Mouse (Mus musculus): ENCODE results near the gene Med15. TPM values are rescaled to one million over a fixed set of nuclear protein-coding genes. Genes with fewer than 3 reads are reported as not detected.

Med15 gene
- polyA plus RNA-seq (2014; fragmentation: Illumina TruSeq; extraction: RNeasy Lipid Tissue Mini Kit (QIAGEN cat#74804); ENCODE audit: low read depth, low replicate concordance): 9.5 TPM

DNA sequence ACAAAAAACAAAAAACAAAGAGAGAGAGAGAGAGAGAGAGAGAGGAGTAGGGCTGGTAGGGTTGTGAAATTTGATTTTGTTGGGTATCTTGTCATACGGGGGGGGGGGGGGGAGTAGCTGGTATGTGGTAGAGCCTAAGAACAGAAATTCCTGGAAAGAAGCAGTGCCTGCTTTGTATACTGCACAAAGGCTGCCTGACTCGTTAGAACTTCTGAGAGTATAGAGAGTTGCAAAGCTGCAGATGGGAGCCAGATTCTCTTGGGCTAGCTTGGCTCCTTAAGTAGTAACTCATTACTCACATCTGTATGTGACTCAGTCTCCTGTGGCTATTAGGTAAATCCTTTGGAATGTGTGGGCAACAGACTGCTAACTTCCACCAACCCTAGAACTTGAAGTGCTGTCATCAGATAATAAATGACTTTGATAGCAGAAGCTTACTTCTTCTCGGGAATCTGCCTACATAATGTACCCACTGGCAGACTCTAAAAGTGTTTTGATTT is at the start of gene Med15:
TSS of gene Med15 (minus strand) at position 51 of the 500 bp plus-strand sequence.

GRCm38 (mm10) chr16:17759344-17759773 is 26.7 kb upstream of the Med15 start, which contains the start of gene Klhl22:
TSS of gene Klhl22 (plus strand) at chr16:17759618.

DNA sequence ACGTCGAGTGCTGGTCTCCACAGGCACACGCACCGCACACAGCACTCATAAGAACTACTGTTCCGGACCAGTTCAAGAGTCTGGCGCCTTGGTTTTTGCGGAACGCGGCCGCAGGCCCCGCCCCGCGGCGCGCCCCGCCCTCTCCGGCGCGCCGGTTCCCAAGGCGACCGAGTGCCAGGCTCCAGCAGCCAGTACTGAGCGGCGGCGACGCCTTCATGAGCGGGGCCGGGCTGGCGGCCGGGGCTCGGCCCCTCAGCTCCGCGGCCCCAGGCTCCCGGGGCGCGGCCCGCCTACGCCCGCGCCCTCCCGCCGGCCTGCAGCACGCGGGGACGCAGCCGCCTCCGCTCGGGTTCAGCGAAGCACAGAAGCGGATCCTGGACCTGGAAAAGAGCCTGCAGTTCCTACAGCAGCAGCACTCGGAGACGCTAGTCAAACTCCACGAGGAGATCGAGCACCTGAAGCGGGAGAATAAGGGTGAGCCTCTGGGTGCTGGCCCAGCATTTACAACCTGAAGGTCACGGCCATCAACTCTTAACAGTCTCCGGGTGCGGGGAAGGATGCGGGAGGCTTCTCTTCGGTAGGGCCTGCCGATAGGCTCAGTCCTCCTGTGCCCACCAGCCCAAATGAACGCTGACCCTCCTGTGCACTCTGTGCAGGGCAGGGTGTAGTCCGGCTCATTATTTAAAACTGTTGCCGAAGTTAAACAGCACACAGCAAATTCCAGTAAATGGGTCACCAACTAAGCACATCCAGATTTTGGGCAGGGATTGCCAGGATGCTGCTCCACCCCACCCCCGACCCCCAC is 86.2 kb downstream of the Med15 start, which contains the start of gene Ccdc74a:
TSS of gene Ccdc74a (plus strand) at position 161 of the 805 bp plus-strand sequence.

DNA sequence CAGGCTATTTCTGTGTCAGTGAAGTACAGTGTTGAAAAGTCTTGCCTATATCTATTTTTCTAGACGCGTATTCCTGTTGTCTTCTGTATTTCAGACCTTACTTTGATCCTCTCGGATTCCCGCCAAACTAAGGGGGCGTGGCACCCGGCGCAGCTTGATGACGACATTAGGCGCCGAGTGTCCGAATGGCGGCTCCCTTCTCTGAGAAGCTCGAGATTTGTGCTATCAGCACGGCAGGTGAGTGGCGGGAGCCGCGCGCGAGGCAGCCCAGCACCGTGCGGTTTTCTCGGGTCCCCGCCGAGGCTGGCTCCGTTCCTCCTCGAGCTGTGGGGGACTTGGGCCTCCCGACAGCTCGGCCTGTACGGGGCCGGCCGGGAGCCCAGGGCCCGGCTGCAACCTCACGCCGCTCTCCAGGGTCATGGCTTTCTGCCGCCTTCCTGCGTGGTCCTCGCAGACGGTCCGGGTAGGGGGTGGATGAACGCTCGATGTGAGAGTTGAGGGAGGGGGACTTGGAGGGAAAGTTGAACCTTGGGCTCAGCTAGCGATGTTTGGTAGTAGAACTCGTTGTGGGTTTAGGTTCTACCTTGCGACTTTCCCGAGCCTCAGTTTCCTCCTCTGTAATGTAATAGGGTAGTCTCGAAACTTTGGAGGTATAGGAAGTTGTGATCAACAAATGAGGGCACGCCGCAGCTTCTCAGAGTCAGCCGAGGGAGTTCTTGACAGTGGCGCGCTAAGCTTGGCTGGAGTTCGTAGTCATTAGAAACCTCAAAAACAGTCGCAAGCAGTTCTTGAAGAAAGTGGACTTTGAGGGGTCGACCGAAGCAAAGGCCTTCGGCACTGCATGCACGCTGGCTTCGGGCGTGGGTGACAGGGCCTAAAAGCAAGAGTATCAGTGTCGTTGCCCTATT is 113.2 kb downstream of the Med15 start, which contains the start of gene Smpd4:
TSS of gene Smpd4 (plus strand) at position 157 of the 908 bp plus-strand sequence.

Other genes starting within 250 kb of the Med15 start
- gene Aifm3, start 243.3 kb downstream of the Med15 start, polyA plus RNA-seq (2014; fragmentation: Illumina TruSeq; extraction: RNeasy Lipid Tissue Mini Kit (QIAGEN cat#74804); ENCODE audit: low read depth, low replicate concordance): 0.34 TPM
- 7.8 TPM for gene Lztr1, start 224.2 kb downstream of the Med15 start, polyA plus RNA-seq (2014; fragmentation: Illumina TruSeq; extraction: RNeasy Lipid Tissue Mini Kit (QIAGEN cat#74804); ENCODE audit: low read depth, low replicate concordance)
- gene Thap7, start 201.8 kb downstream of the Med15 start, polyA plus RNA-seq (2014; fragmentation: Illumina TruSeq; extraction: RNeasy Lipid Tissue Mini Kit (QIAGEN cat#74804); ENCODE audit: low read depth, low replicate concordance): 3.6 TPM
- 0.31 TPM for gene Lrrc74b, start 171.6 kb downstream of the Med15 start, polyA plus RNA-seq (2014; fragmentation: Illumina TruSeq; extraction: RNeasy Lipid Tissue Mini Kit (QIAGEN cat#74804); ENCODE audit: low read depth, low replicate concordance)
- 0.21 TPM for gene P2rx6, start 171.0 kb downstream of the Med15 start, polyA plus RNA-seq (2014; fragmentation: Illumina TruSeq; extraction: RNeasy Lipid Tissue Mini Kit (QIAGEN cat#74804); ENCODE audit: low read depth, low replicate concordance)
- 0.81 TPM for gene Slc7a4, start 149.7 kb downstream of the Med15 start, polyA plus RNA-seq (2014; fragmentation: Illumina TruSeq; extraction: RNeasy Lipid Tissue Mini Kit (QIAGEN cat#74804); ENCODE audit: low read depth, low replicate concordance)
- 70.4 TPM for gene Smpd4, start 113.5 kb downstream of the Med15 start, polyA plus RNA-seq (2014; fragmentation: Illumina TruSeq; extraction: RNeasy Lipid Tissue Mini Kit (QIAGEN cat#74804); ENCODE audit: low read depth, low replicate concordance)
- 18.4 TPM for gene Ccdc74a, start 86.4 kb downstream of the Med15 start, polyA plus RNA-seq (2014; fragmentation: Illumina TruSeq; extraction: RNeasy Lipid Tissue Mini Kit (QIAGEN cat#74804); ENCODE audit: low read depth, low replicate concordance)
- 4.0 TPM for gene Klhl22, start 26.7 kb upstream of the Med15 start, polyA plus RNA-seq (2014; fragmentation: Illumina TruSeq; extraction: RNeasy Lipid Tissue Mini Kit (QIAGEN cat#74804); ENCODE audit: low read depth, low replicate concordance)
- not detected for gene Scarf2, start 64.4 kb upstream of the Med15 start, polyA plus RNA-seq (2014; fragmentation: Illumina TruSeq; extraction: RNeasy Lipid Tissue Mini Kit (QIAGEN cat#74804); ENCODE audit: low read depth, low replicate concordance)
- gene B830017H08Rik, start 100.2 kb upstream of the Med15 start, polyA plus RNA-seq (2014; fragmentation: Illumina TruSeq; extraction: RNeasy Lipid Tissue Mini Kit (QIAGEN cat#74804); ENCODE audit: low read depth, low replicate concordance): 1.3 TPM
- 0.80 TPM for gene Car15, start 105.5 kb upstream of the Med15 start, polyA plus RNA-seq (2014; fragmentation: Illumina TruSeq; extraction: RNeasy Lipid Tissue Mini Kit (QIAGEN cat#74804); ENCODE audit: low read depth, low replicate concordance)
- 0.21 TPM for gene Gm20518, start 158.8 kb upstream of the Med15 start, polyA plus RNA-seq (2014; fragmentation: Illumina TruSeq; extraction: RNeasy Lipid Tissue Mini Kit (QIAGEN cat#74804); ENCODE audit: low read depth, low replicate concordance)
- gene Tssk1, start 161.3 kb upstream of the Med15 start, polyA plus RNA-seq (2014; fragmentation: Illumina TruSeq; extraction: RNeasy Lipid Tissue Mini Kit (QIAGEN cat#74804); ENCODE audit: low read depth, low replicate concordance): 14.2 TPM
- gene Dgcr2, start 165.7 kb upstream of the Med15 start, polyA plus RNA-seq (2014; fragmentation: Illumina TruSeq; extraction: RNeasy Lipid Tissue Mini Kit (QIAGEN cat#74804); ENCODE audit: low read depth, low replicate concordance): 23.1 TPM
- 76.7 TPM for gene Tssk2, start 165.7 kb upstream of the Med15 start, polyA plus RNA-seq (2014; fragmentation: Illumina TruSeq; extraction: RNeasy Lipid Tissue Mini Kit (QIAGEN cat#74804); ENCODE audit: low read depth, low replicate concordance)
- 4.6 TPM for gene Ess2, start 178.5 kb upstream of the Med15 start, polyA plus RNA-seq (2014; fragmentation: Illumina TruSeq; extraction: RNeasy Lipid Tissue Mini Kit (QIAGEN cat#74804); ENCODE audit: low read depth, low replicate concordance)
- gene Gsc2, start 182.2 kb upstream of the Med15 start, polyA plus RNA-seq (2014; fragmentation: Illumina TruSeq; extraction: RNeasy Lipid Tissue Mini Kit (QIAGEN cat#74804); ENCODE audit: low read depth, low replicate concordance): not detected
- 11.0 TPM for gene Slc25a1, start 195.3 kb upstream of the Med15 start, polyA plus RNA-seq (2014; fragmentation: Illumina TruSeq; extraction: RNeasy Lipid Tissue Mini Kit (QIAGEN cat#74804); ENCODE audit: low read depth, low replicate concordance)
- not detected for gene Vpreb2, start 247.5 kb upstream of the Med15 start, polyA plus RNA-seq (2014; fragmentation: Illumina TruSeq; extraction: RNeasy Lipid Tissue Mini Kit (QIAGEN cat#74804); ENCODE audit: low read depth, low replicate concordance)